Mouse (Mus musculus) hematopoietic multipotent progenitor cell, adult 10-12 weeks (in vitro differentiated cells): Measurements from ENCODE around the gene Shf. TPM values are rescaled to one million over a fixed set of nuclear protein-coding genes. Genes with fewer than 3 reads are reported as not detected.

Experiments used
- polyA plus RNA-seq: library from polyadenylated mRNA; stranded (reverse); fragments of >175 nt; gene quantifications from 2 replicates; pipeline ENCODE4 v1.2.3, GENCODE M21; 2012; ENCODE audit warnings: low replicate concordance

Gene Shf
- polyA plus RNA-seq: 8.2 and 25.6 TPM in 2 replicates

DNA sequence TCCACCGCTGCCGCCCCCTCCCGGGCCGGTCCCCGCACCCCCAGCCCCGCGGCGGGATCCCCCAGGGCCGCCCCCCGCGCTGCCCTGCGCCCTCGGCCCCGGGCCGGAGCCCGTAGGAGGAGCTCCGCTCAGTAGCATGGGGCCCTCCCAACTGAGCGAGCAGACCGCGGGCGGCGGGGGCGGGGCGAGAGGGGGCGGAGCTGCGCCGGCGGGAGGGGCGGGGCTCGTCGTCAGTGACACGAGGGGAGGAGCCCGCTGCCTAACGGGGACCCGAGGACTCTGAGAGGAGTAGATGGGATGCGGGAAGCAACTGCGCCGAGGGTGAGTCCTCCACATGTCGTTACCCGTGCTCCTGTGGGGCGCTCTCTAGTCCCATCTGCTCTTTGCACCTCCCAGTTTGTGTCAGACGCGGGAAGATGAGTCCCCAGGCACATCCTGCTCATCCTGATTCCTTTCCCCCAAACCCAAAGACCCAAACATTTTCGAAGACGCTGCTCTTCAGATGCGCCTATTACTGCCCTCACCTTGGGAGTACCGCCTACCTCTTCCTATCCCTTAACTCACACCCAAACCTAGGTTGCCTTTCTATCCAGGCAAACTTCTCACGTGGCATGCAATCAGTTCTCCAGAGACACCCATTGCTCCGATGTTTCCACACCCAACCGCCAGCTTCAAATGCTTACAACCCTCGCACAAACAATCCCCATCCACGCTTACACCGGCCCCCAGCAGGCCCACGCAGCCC lies at the start of gene Shf:
Gene Shf (minus strand): TSS at position 168 of the 745 bp plus-strand sequence.

DNA sequence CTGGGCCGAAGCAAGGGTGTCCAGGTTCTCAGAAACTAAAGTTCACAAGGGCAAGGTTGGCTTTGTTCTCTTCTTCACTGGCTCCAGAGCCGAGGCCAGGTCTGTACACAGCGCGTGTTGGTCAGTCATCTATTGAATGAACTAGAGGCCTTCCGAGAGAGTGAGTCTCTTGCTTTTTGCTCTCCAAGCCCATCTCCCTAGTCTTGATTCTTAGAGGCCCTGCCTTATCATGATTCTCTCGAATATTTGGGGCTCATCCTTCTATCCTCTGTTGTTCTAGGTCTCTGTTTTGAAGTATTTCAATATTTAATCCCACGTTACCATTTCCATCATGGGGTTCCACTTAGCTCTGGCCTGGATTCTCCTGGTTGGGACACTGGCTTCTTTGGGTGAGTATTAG lies 53.6 kb downstream of the Shf start, which contains the start of gene Duox1:
Gene Duox1 (plus strand): TSS at position 301 of the 400 bp plus-strand sequence.

DNA sequence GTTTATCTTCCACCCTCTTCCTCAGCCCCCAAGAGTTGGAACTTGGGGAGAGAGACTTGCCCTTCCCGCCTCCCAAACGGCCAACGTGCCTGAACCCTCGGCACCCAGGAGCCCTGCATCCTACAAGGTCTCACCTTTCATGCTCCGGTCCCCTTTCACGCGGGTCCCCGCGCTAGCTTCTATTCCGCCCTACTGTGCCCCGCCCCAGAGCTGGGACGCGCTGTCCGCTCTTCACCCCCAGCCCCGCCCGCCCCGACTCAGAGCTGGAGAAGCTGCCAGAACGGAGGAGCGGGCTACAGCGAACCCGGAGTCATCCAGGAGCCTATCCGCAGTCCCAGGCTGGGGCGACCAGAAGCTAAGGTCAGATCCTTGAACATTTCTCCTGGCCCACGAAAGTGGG lies 55.4 kb downstream of the Shf start, which contains the start of gene Duoxa1:
Gene Duoxa1 (minus strand): TSS at position 195 of the 400 bp plus-strand sequence.

Other genes with a start within 250 kb of the Shf start
- 237 and 274 TPM in 2 replicates for gene B2m, start 221.5 kb downstream of the Shf start, polyA plus RNA-seq
- gene Trim69, start 208.5 kb downstream of the Shf start, polyA plus RNA-seq: not detected in 2 replicates
- gene Patl2, start 183.0 kb downstream of the Shf start, polyA plus RNA-seq: not detected in 2 replicates
- not detected in 2 replicates for gene Terb2, start 182.9 kb downstream of the Shf start, polyA plus RNA-seq
- 6.1 and 6.2 TPM in 2 replicates for gene Sord, start 134.4 kb downstream of the Shf start, polyA plus RNA-seq
- gene Duox2, start 70.7 kb downstream of the Shf start, polyA plus RNA-seq: not detected in 2 replicates
- gene Duoxa2, start 70.3 kb downstream of the Shf start, polyA plus RNA-seq: not detected in 2 replicates
- not detected in 2 replicates for gene Duoxa1, start 55.4 kb downstream of the Shf start, polyA plus RNA-seq
- not detected in 2 replicates for gene Duox1, start 53.5 kb downstream of the Shf start, polyA plus RNA-seq
- 1.9 and 2.8 TPM in 2 replicates for gene Slc28a2, start 57.3 kb upstream of the Shf start, polyA plus RNA-seq
- 0.16 and 2.3 TPM in 2 replicates for gene Gm14085, start 115.8 kb upstream of the Shf start, polyA plus RNA-seq
- 7.7 and 10.3 TPM in 2 replicates for gene Gatm, start 242.1 kb upstream of the Shf start, polyA plus RNA-seq